Mouse (Mus musculus) hindbrain, embryonic 13.5 days (tissue): Measurements from ENCODE around the gene Frmd4b. TPM values are rescaled to one million over a fixed set of nuclear protein-coding genes. Genes with fewer than 3 reads are reported as not detected.

Source experiments
- ATAC-seq: fragments of 200-750 bp; cut with Nextera tagmentation; 2 replicates; pipeline ENCODE4 v1.8.0; 2017; ENCODE audit warnings: moderate TSS enrichment; ENCODE audit not compliant: low FRiP score
- H3K27ac ChIP-seq: fragments of 300-500 bp; sonication (generic); 2 replicates; pipeline ENCODE4 v1.5.1; 2015; ENCODE audit warnings: inconsistent platforms, mild to moderate bottlenecking, moderate library complexity
- H3K27me3 ChIP-seq: fragments of 300-500 bp; sonication (generic); 2 replicates; pipeline ENCODE4 v1.6.1; 2015; ENCODE audit warnings: mild to moderate bottlenecking, inconsistent platforms
- H3K36me3 ChIP-seq: fragments of 300-500 bp; sonication (generic); 2 replicates; pipeline ENCODE4 v1.6.1; 2015; ENCODE audit warnings: mild to moderate bottlenecking, inconsistent platforms
- H3K4me1 ChIP-seq: fragments of 300-500 bp; sonication (generic); replicated peaks from 2 replicates; pipeline ENCODE4 v1.6.1; 2015; ENCODE audit warnings: inconsistent platforms
- H3K4me2 ChIP-seq: fragments of 300-500 bp; sonication (generic); 2 replicates; pipeline ENCODE4 v1.6.1; 2015; ENCODE audit warnings: inconsistent platforms, mild to moderate bottlenecking, moderate library complexity
- H3K4me3 ChIP-seq: fragments of 300-500 bp; sonication (generic); 2 replicates; pipeline ENCODE4 v1.5.1; 2015; ENCODE audit warnings: mild to moderate bottlenecking, inconsistent platforms
- H3K9ac ChIP-seq: fragments of 300-500 bp; sonication (generic); 2 replicates; pipeline ENCODE4 v1.6.1; 2015; ENCODE audit warnings: mild to moderate bottlenecking, inconsistent platforms
- H3K9me3 ChIP-seq: fragments of 300-500 bp; sonication (generic); 2 replicates; pipeline ENCODE4 v1.6.1; 2016; ENCODE audit warnings: inconsistent platforms
- WGBS: fragments of 180-500 bp; shearing (Covaris S2); methylation state at CpG from one replicate; pipeline ENCODE4 v1.1.7; 2015; 5-methylcytosine and 5-hydroxymethylcytosine counted together
- polyA plus RNA-seq: library from polyadenylated mRNA; unstranded; fragments of >200 nt; fragmentation: Nextera tagmentation; extraction: Ambion mirVana; gene quantifications from 2 replicates; pipeline ENCODE4 v1.2.1, GENCODE M21; 2015

Gene Frmd4b
- polyA plus RNA-seq, 1 experiment from 2014 or later = 31.4 TPM

GRCm38 (mm10) chr6:97516941-97517340, 100.4 kb downstream of the Frmd4b start:
- Histone ChIP-seq H3K4me3 (no peak overlapping the region), H3K27me3 (no peaks in the 10 kb centered on the region), H3K4me1 (peaks cover 41% of the 10 kb centered on the region), H3K36me3 (no peaks in the 10 kb centered on the region), H3K9me3 (no peaks in the 10 kb centered on the region), H3K27ac (no peak overlapping the region), H3K4me2 (no peak overlapping the region), H3K9ac (no peak overlapping the region)
- ATAC-seq = no peak
- 76% methylated on average over 5 of the region's 5 CpGs for WGBS

- H3K27me3 ChIP-seq = no peaks in the 10 kb centered on the region
- no peak overlapping the region for H3K9ac ChIP-seq
- no peak overlapping the region for H3K4me3 ChIP-seq
- no peak for ATAC-seq
- H3K9me3 ChIP-seq = no peaks in the 10 kb centered on the region
- H3K36me3 ChIP-seq = no peaks in the 10 kb centered on the region
- WGBS = 38% methylated on average over 8 of the region's 8 CpGs
- peaks cover 19% of the 10 kb centered on the region; the same call in 1 of the 2 replicates for H3K4me1 ChIP-seq
- H3K27ac ChIP-seq = no peak overlapping the region
- H3K4me2 ChIP-seq = no peak overlapping the region
Measured at GRCm38 (mm10) chr6:97510771-97511170, 106.6 kb downstream of the Frmd4b start.

- Histone ChIP-seq H3K27me3 (no peaks in the 10 kb centered on the region), H3K4me2 (no peak overlapping the region), H3K4me1 (peaks cover 19% of the 10 kb centered on the region; the same call in 1 of the 2 replicates), H3K36me3 (no peaks in the 10 kb centered on the region), H3K9ac (no peak overlapping the region), H3K4me3 (no peak overlapping the region), H3K27ac (no peak overlapping the region), H3K9me3 (no peaks in the 10 kb centered on the region)
- WGBS = 92% methylated on average over 10 of the region's 10 CpGs
- ATAC-seq = no peak
Measured at GRCm38 (mm10) chr6:97509434-97509833, 107.9 kb downstream of the Frmd4b start.

GRCm38 (mm10) chr6:97508480-97508879, 108.9 kb downstream of the Frmd4b start:
- 87% methylated on average over 6 of the region's 6 CpGs for WGBS
- ATAC-seq = no peak
- H3K27me3 ChIP-seq = no peaks in the 10 kb centered on the region

GRCm38 (mm10) chr6:97507893-97508292, 109.4 kb downstream of the Frmd4b start:
- no peak for ATAC-seq
- Histone ChIP-seq H3K27ac (no peak overlapping the region), H3K4me3 (no peak overlapping the region), H3K9me3 (no peaks in the 10 kb centered on the region), H3K27me3 (no peaks in the 10 kb centered on the region), H3K36me3 (no peaks in the 10 kb centered on the region), H3K4me1 (0 out of 2 replicates have a peak, but pooled peaks cover 11% of the 10 kb centered on the region), H3K9ac (no peak overlapping the region), H3K4me2 (no peak overlapping the region)
- WGBS = 95% methylated on average over 3 of the region's 3 CpGs

More at GRCm38 (mm10) chr6:97508480-97508879, 108.9 kb downstream of the Frmd4b start:
- H3K9ac ChIP-seq = no peak overlapping the region
- no peaks in the 10 kb centered on the region for H3K36me3 ChIP-seq
- no peak overlapping the region for H3K4me2 ChIP-seq
- H3K4me3 ChIP-seq = no peak overlapping the region
- no peaks in the 10 kb centered on the region for H3K9me3 ChIP-seq
- H3K27ac ChIP-seq = no peak overlapping the region
- H3K4me1 ChIP-seq = peaks cover 15% of the 10 kb centered on the region; the same call in 1 of the 2 replicates

- Histone ChIP-seq H3K4me2 (no peak overlapping the region), H3K4me3 (no peak overlapping the region), H3K9ac (no peak overlapping the region), H3K27me3 (no peaks in the 10 kb centered on the region), H3K4me1 (0 out of 2 replicates have a peak, but pooled peaks cover 4% of the 10 kb centered on the region), H3K36me3 (no peaks in the 10 kb centered on the region), H3K9me3 (no peaks in the 10 kb centered on the region), H3K27ac (no peak overlapping the region)
- WGBS = 59% methylated on average over 15 of the region's 15 CpGs
- ATAC-seq = peak; percentile 63; the same call in 1 of the 2 replicates
Measured at GRCm38 (mm10) chr6:97506141-97506650, 111.1 kb downstream of the Frmd4b start.

GRCm38 (mm10) chr6:97504673-97505072, 112.7 kb downstream of the Frmd4b start:
- no peak overlapping the region for H3K9ac ChIP-seq
- H3K4me2 ChIP-seq = no peak overlapping the region
- no peaks in the 10 kb centered on the region for H3K9me3 ChIP-seq
- no peak overlapping the region for H3K4me3 ChIP-seq
- no peak for ATAC-seq
- 0 out of 2 replicates have a peak, but pooled peaks cover 4% of the 10 kb centered on the region for H3K4me1 ChIP-seq
- H3K36me3 ChIP-seq = no peaks in the 10 kb centered on the region
- H3K27me3 ChIP-seq = no peaks in the 10 kb centered on the region
- 85% methylated on average over 5 of the region's 5 CpGs for WGBS
- H3K27ac ChIP-seq = no peak overlapping the region

GRCm38 (mm10) chr6:97501000-97501399, 116.3 kb downstream of the Frmd4b start:
- Histone ChIP-seq H3K4me3 (no peak overlapping the region), H3K27me3 (no peaks in the 10 kb centered on the region), H3K4me1 (no peaks in the 10 kb centered on the region), H3K27ac (no peak overlapping the region), H3K4me2 (no peak overlapping the region), H3K9me3 (no peaks in the 10 kb centered on the region), H3K36me3 (no peaks in the 10 kb centered on the region), H3K9ac (no peak overlapping the region)
- no peak for ATAC-seq
- WGBS = 91% methylated on average over 7 of the region's 7 CpGs

- no peak for ATAC-seq
- Histone ChIP-seq H3K9me3 (no peaks in the 10 kb centered on the region), H3K36me3 (no peaks in the 10 kb centered on the region), H3K27ac (no peak overlapping the region), H3K4me3 (no peak overlapping the region), H3K4me1 (no peaks in the 10 kb centered on the region), H3K27me3 (no peaks in the 10 kb centered on the region), H3K4me2 (no peak overlapping the region), H3K9ac (no peak overlapping the region)
- WGBS = 92% methylated on average over 6 of the region's 6 CpGs
Measured at GRCm38 (mm10) chr6:97500246-97500645, 117.1 kb downstream of the Frmd4b start.

GRCm38 (mm10) chr6:97496002-97496401, 121.3 kb downstream of the Frmd4b start:
- Histone ChIP-seq H3K4me2 (no peak overlapping the region), H3K36me3 (no peaks in the 10 kb centered on the region), H3K27me3 (no peaks in the 10 kb centered on the region), H3K9me3 (no peaks in the 10 kb centered on the region), H3K4me3 (no peak overlapping the region), H3K9ac (no peak overlapping the region), H3K4me1 (no peaks in the 10 kb centered on the region), H3K27ac (no peak overlapping the region)
- no peak for ATAC-seq
- WGBS = 93% methylated on average over 1 of the region's 1 CpGs

GRCm38 (mm10) chr6:97491065-97491464, 126.3 kb downstream of the Frmd4b start:
- Histone ChIP-seq H3K4me3 (no peak overlapping the region), H3K4me1 (peaks cover 29% of the 10 kb centered on the region), H3K9ac (no peak overlapping the region), H3K4me2 (no peak overlapping the region), H3K27me3 (no peaks in the 10 kb centered on the region), H3K36me3 (no peaks in the 10 kb centered on the region), H3K9me3 (no peaks in the 10 kb centered on the region), H3K27ac (no peak overlapping the region)
- no peak for ATAC-seq
- WGBS = 87% methylated on average over 5 of the region's 5 CpGs

GRCm38 (mm10) chr6:97488821-97489220, 128.5 kb downstream of the Frmd4b start:
- 27% methylated on average over 7 of the region's 7 CpGs for WGBS

GRCm38 (mm10) chr6:97488280-97488679, 129.1 kb downstream of the Frmd4b start:
- WGBS = 23% methylated on average over 8 of the region's 8 CpGs
- H3K4me1 ChIP-seq = peaks cover 34% of the 10 kb centered on the region
- H3K9ac ChIP-seq = no peak overlapping the region
- no peak for ATAC-seq
- H3K27ac ChIP-seq = no peak overlapping the region
- H3K4me2 ChIP-seq = peak overlapping the region; percentile 97
- no peaks in the 10 kb centered on the region for H3K36me3 ChIP-seq
- peak overlapping the region; percentile 47 for H3K4me3 ChIP-seq
- H3K9me3 ChIP-seq = no peaks in the 10 kb centered on the region
- no peaks in the 10 kb centered on the region for H3K27me3 ChIP-seq

More at GRCm38 (mm10) chr6:97488821-97489220, 128.5 kb downstream of the Frmd4b start:
- peak overlapping the region; percentile 97; the same call in 1 of the 2 replicates for H3K4me2 ChIP-seq
- H3K27ac ChIP-seq = no peak overlapping the region
- no peak for ATAC-seq
- no peaks in the 10 kb centered on the region for H3K9me3 ChIP-seq
- H3K4me3 ChIP-seq = no peak overlapping the region
- no peaks in the 10 kb centered on the region for H3K27me3 ChIP-seq
- H3K9ac ChIP-seq = no peak overlapping the region
- peaks cover 34% of the 10 kb centered on the region for H3K4me1 ChIP-seq
- H3K36me3 ChIP-seq = no peaks in the 10 kb centered on the region
